Comparison of ENCODE assay signal across 8 mouse cellular contexts in the genomic region with DNA sequence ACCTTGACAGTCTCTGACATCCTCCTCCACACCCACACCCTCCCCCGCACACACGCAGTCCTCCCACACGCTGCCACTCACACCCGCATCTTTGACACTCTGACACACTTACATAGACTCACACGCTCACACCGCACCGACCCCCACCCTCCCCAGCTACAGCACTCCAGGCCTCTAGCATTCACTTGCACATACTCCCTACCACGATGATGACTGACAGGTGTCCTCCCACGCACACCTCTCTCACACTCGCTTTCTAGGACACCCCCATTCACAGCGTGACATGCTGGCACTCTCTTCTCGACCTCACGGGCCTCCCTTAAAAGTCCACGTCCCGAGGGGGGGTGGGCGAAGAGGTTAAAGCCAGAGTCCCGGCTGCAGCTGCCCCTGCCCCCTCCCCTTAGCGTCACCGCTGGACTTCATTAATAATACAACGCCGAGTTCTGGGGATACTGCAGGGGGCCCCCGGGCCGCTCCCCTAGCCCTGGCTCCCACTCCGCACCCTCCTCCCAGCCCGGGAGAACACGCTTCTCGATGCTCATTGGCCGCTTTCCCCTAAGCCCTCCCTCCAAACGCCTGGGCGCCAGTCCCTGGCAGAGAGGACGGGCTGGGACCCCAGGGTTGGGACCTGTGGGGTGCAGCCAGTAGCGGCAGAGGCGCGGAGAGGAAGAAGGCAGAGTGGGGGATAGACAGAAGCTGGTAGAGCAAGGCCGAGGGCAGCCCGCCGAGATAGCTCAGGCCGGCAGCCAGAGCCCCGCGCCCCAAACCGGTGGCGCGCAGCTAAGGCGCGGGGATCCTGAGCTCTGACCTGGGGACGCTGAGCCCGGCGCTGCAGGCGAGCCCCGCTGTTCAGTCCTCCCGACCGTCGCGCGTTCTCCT. TPM values are rescaled to one million over a fixed set of nuclear protein-coding genes. Genes with fewer than 3 reads are reported as not detected.
DNase-seq lines count a peak whose midpoint lies in the region; ATAC-seq and TF ChIP-seq lines count a peak whose summit lies in the region.

Gene Ppp1r1b, plus strand, starts transcription at position 322 of the 879 bp plus-strand sequence.

- no peak within 1 kb of the TSS for H3K27ac ChIP-seq in heart, postnatal 0 days (ENCODE audit: low read depth)
- H3K27ac ChIP-seq in liver, embryonic 15.5 days (replicated peaks), result no peak within 1 kb of the TSS
- H3K27ac ChIP-seq in neural tube, embryonic 15.5 days (replicated peaks), result no peak within 1 kb of the TSS

- TF ChIP-seq CTCF in heart, postnatal 0 days (IDR thresholded peaks at IDR 0.05; ENCODE audit: low read depth), result no peak

- peak; percentile 42 for DNase-seq in ovary, postnatal 14 days (ENCODE audit: low spot score)
- DNase-seq in ovary, postnatal 10 days (ENCODE audit: low spot score), result no peak
- DNase-seq in heart, postnatal 0 days (ENCODE audit: low spot score), result peak; percentile 52
- DNase-seq in kidney, postnatal 25 days, result peak; percentile 65 to 88
- DNase-seq in urinary bladder, postnatal 25 days (ENCODE audit: low spot score), result no peak

- TF ChIP-seq EP300 in heart, postnatal 0 days (IDR thresholded peaks at IDR 0.05; ENCODE audit: low read depth), result no peak

- WGBS in heart, postnatal 0 days, result under 1% methylated on average over 54 of the region's 55 CpGs
- WGBS in liver, embryonic 15.5 days (ENCODE audit: insufficient replicate concordance), result 2% methylated on average over 55 of the region's 55 CpGs
- WGBS in neural tube, embryonic 15.5 days, result 0% methylated on average over 54 of the region's 55 CpGs

- H3K4me1 ChIP-seq in heart, postnatal 0 days (ENCODE audit: control insufficient read depth, insufficient read depth), result 0 out of 2 replicates have a peak, but pooled peaks cover 4% of the 10 kb centered on the region
- peaks cover 14% of the 10 kb centered on the region for H3K4me1 ChIP-seq in liver, embryonic 15.5 days (replicated peaks)
- H3K4me1 ChIP-seq in neural tube, embryonic 15.5 days, result peaks cover 24% of the 10 kb centered on the region

- no peaks in the 10 kb centered on the region for H3K9me3 ChIP-seq in heart, postnatal 0 days (replicated peaks; ENCODE audit: control insufficient read depth, low read length)
- no peaks in the 10 kb centered on the region for H3K9me3 ChIP-seq in liver, embryonic 15.5 days (replicated peaks)
- H3K9me3 ChIP-seq in neural tube, embryonic 15.5 days (replicated peaks), result no peaks in the 10 kb centered on the region

- no peaks in the 10 kb centered on the region for H3K36me3 ChIP-seq in heart, postnatal 0 days (replicated peaks; ENCODE audit: control insufficient read depth, insufficient read depth, low read length)
- no peaks in the 10 kb centered on the region for H3K36me3 ChIP-seq in liver, embryonic 15.5 days (replicated peaks)
- no peaks in the 10 kb centered on the region for H3K36me3 ChIP-seq in neural tube, embryonic 15.5 days

- H3K4me3 ChIP-seq in heart, postnatal 0 days (ENCODE audit: low read depth, low read length), result peak within 1 kb of the TSS; percentile 49
- peak within 1 kb of the TSS; percentile 30 for H3K4me3 ChIP-seq in liver, embryonic 15.5 days (replicated peaks)
- peak within 1 kb of the TSS; percentile 48 for H3K4me3 ChIP-seq in neural tube, embryonic 15.5 days (replicated peaks)

- peak within 1 kb of the TSS; percentile 36 for H3K9ac ChIP-seq in heart, postnatal 0 days (replicated peaks; ENCODE audit: low read depth, low read length)
- no peak within 1 kb of the TSS for H3K9ac ChIP-seq in liver, embryonic 15.5 days
- peak within 1 kb of the TSS; percentile 40 for H3K9ac ChIP-seq in neural tube, embryonic 15.5 days (replicated peaks)

- H3K4me2 ChIP-seq in heart, postnatal 0 days (ENCODE audit: low read depth, low read length), result peak within 1 kb of the TSS; percentile 71
- H3K4me2 ChIP-seq in liver, embryonic 15.5 days, result peak within 1 kb of the TSS; percentile 56
- H3K4me2 ChIP-seq in neural tube, embryonic 15.5 days, result peak within 1 kb of the TSS; percentile 80

- peak; percentile 43 for ATAC-seq in common myeloid progenitor, adult 5-6 weeks (replicated peaks; ENCODE audit: low read depth, poor library complexity, severe bottlenecking)
- peak; percentile 79 for ATAC-seq in heart, postnatal 0 days (ENCODE audit: insufficient read depth, low read depth)
- ATAC-seq in liver, embryonic 15.5 days (ENCODE audit: insufficient read depth), result no peak
- peak; percentile 48; the same call in 1 of the 2 replicates for ATAC-seq in neural tube, embryonic 15.5 days (ENCODE audit: low FRiP score)

- peaks cover 35% of the 10 kb centered on the region for H3K27me3 ChIP-seq in heart, postnatal 0 days (ENCODE audit: control insufficient read depth, insufficient read depth, low read length)
- peaks cover 95% of the 10 kb centered on the region for H3K27me3 ChIP-seq in liver, embryonic 15.5 days
- H3K27me3 ChIP-seq in neural tube, embryonic 15.5 days (replicated peaks), result peaks cover 89% of the 10 kb centered on the region

RNA-seq across cellular contexts. Expression of gene Ppp1r1b, which starts in this region (rescaled TPM):
- total RNA-seq in common myeloid progenitor, adult 5-6 weeks (2017), result not detected in 2 replicates
- total RNA-seq in heart, postnatal 0 days (2014; rRNA removed; ENCODE audit: low replicate concordance), result 16.3 and 18.6 TPM in 2 replicates
- polyA plus RNA-seq in heart, postnatal 0 days (2015; fragmentation: Nextera tagmentation; extraction: Ambion mirVana), result 32.1 and 38.5 TPM in 2 replicates
- polyA plus RNA-seq in liver, embryonic 15.5 days (2015; fragmentation: Nextera tagmentation; extraction: Ambion mirVana), result 0.59 and 0.93 TPM in 2 replicates
- polyA plus RNA-seq in neural tube, embryonic 15.5 days (2015; fragmentation: Nextera tagmentation; extraction: Ambion mirVana), result 2.5 and 3.7 TPM in 2 replicates

Comparison
In these comparisons a context has a peak if more than half of its experiments do, and no peak if none do; other contexts are left out.
1. RNA of gene Ppp1r1b (total RNA-seq): 16.3 to 18.6 TPM in heart, postnatal 0 days; not detected in common myeloid progenitor, adult 5-6 weeks; every median in the first group is over 10 times any median in the second.
2. DNase-seq: peak in ovary, postnatal 14 days (single experiment), heart, postnatal 0 days (single experiment) and kidney, postnatal 25 days (2 of 2); none in ovary, postnatal 10 days (single experiment) and urinary bladder, postnatal 25 days (single experiment).
3. Peak in ATAC-seq in common myeloid progenitor, adult 5-6 weeks; RNA of the gene not detected or under 1 TPM.
4. Peak in every context shown above with its lines, with median percentiles within 50 percentile points of each other: H3K4me2 ChIP-seq and H3K4me3 ChIP-seq.